Mouse (Mus musculus) CD4-positive helper T cell, adult 2 months (primary cell): ENCODE measurements around the gene Olfr968.

ENCODE experiments used
- DNase-seq: peaks from one replicate; pipeline ENCODE4 v3.0.0-alpha.2; 2012; ENCODE audit warnings: low read depth, missing footprints, low spot score

Olfr968 gene

GRCm38 (mm10) chr9:39783153-39783552, at the start of gene Olfr968:
TSS of gene Olfr968 (minus strand) at chr9:39783253.
- no peak for DNase-seq

- DNase-seq, result no peak
Measured at GRCm38 (mm10) chr9:39808560-39808959, 25.5 kb upstream of the Olfr968 start, which contains the start of gene Olfr970. TSS of gene Olfr970 (plus strand) at chr9:39808860.

- DNase-seq, result no peak
Measured at GRCm38 (mm10) chr9:39790558-39790957, 7.5 kb upstream of the Olfr968 start, which contains the start of gene Olfr969. TSS of gene Olfr969 (plus strand) at chr9:39790945.

GRCm38 (mm10) chr9:39746428-39746827, 36.6 kb downstream of the Olfr968 start:
- DNase-seq, result no peak

- DNase-seq, result no peak
Measured at GRCm38 (mm10) chr9:39745949-39746348, 37.1 kb downstream of the Olfr968 start, which contains the start of gene Olfr967. TSS of gene Olfr967 (plus strand) at chr9:39746249.

GRCm38 (mm10) chr9:39740741-39741140, 42.3 kb downstream of the Olfr968 start:
- DNase-seq, result no peak

- DNase-seq, result no peak
Measured at GRCm38 (mm10) chr9:39730678-39731077, 52.4 kb downstream of the Olfr968 start, which contains the start of gene Olfr150. TSS of gene Olfr150 (plus strand) at chr9:39730978.
